Mouse (Mus musculus): ENCODE measurements around the gene Stk11.

DNA sequence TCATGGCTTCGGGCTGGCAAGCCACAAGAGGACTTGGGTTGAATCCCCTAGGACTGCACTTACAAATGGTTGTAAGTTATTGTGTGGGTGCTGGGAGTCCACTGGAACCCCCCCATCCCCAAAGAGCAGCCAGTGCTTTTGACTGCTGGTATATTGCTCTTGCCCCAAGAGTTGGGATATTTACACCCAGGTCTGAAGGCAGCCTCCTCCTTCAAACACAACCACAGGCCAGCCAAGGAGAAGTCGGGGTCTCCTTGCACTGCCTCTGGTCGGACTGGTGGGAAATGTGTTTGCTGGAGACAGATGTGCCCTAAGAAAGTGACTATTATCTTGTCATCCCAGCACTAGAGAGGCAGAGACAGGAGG, 46.6 kb downstream of the Stk11 start:
- TF ChIP-seq CTCF (IDR thresholded peaks at IDR 0.05; ENCODE audit: borderline replicate concordance, insufficient read depth, low read depth, low read length): no peak
- TF ChIP-seq POLR2A (IDR thresholded peaks at IDR 0.05; ENCODE audit: borderline replicate concordance, insufficient read depth, low read length): no peak

Data from cerebellum, adult 2 months (tissue).